Mouse (Mus musculus): ENCODE results near the gene Ckap2l.

DNA sequence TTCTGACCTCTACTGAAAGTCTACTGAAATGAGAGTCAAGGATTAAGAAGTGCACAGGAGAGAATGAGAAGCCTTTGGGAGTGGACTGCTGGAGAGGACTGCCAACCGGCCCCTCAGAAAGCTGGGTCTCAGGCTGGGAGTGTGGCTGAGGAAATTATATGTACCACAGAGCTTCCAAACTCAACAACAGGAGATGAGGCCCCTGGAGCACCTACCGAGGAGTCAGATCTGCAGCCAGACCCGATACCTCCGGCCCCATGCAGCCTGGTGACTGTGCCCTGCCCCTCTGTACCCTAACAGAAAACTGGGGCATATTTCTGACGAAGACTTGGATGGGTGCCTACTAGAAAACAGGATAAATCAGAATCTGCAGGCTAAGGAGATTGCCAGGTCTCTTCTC lies 23.2 kb downstream of the Ckap2l start:
- no peak for TF ChIP-seq CTCF (IDR thresholded peaks at IDR 0.05; ENCODE audit: borderline replicate concordance, control insufficient read depth, extremely low read depth, insufficient read depth, low read length, poor library complexity)
- TF ChIP-seq POLR2A (IDR thresholded peaks at IDR 0.05; ENCODE audit: control insufficient read depth, extremely low read depth, insufficient read depth, low read length, poor library complexity): no peak

All from thymus, adult 2 months (tissue).